Mouse (Mus musculus) MEL (cell line): Measurements from ENCODE around the gene Mccc2. TPM values are rescaled to one million over a fixed set of nuclear protein-coding genes. Genes with fewer than 3 reads are reported as not detected.
A peak's percentile ranks its signal among the peaks of the same experiment; 100 is the strongest.

ENCODE experiments used
- DNase-seq: peaks from one replicate; pipeline ENCODE4 v3.0.0; 2011; ENCODE audit warnings: low read depth, low spot score
- H3K27ac ChIP-seq: 2 replicates; pipeline ENCODE4 v1.5.1; 2012; ENCODE audit warnings: low read depth, mild to moderate bottlenecking, control low read depth, low read length, moderate library complexity; ENCODE audit not compliant: control insufficient read depth
- H3K27me3 ChIP-seq, 2 experiments: fragments of 150-350 bp in 1 of 2; sonication (generic) in 1 of 2; 2 replicates each; pipeline ENCODE4 v1.6.1; 2012; ENCODE audit warnings: low read length in 2 of 2, mild to moderate bottlenecking in 2 of 2, improper control_type of control experiment in 1 of 2, moderate library complexity in 1 of 2; ENCODE audit not compliant: insufficient read depth in 2 of 2, control insufficient read depth in 1 of 2
- H3K36me3 ChIP-seq, 2 experiments: 2 replicates each; pipeline ENCODE4 v1.6.1; 2012 to 2014; ENCODE audit warnings: low read length in 2 of 2, improper control_type of control experiment in 1 of 2, inconsistent platforms in 1 of 2, mild to moderate bottlenecking in 1 of 2; ENCODE audit not compliant: insufficient read depth in 2 of 2, control insufficient read depth in 1 of 2
- H3K4me1 ChIP-seq, 2 experiments: fragments of 150-350 bp in 1 of 2; sonication (generic) in 1 of 2; 2 replicates each; pipeline ENCODE4 v1.6.1; 2012; ENCODE audit warnings: low read length in 2 of 2, improper control_type of control experiment in 1 of 2, mild to moderate bottlenecking in 1 of 2; ENCODE audit not compliant: insufficient read depth in 2 of 2, control insufficient read depth in 1 of 2
- H3K4me3 ChIP-seq, 2 experiments: fragments of 150-350 bp in 1 of 2; sonication (generic) in 1 of 2; 2 replicates each; pipeline ENCODE4 v1.5.1; 2012; ENCODE audit warnings: low read depth in 2 of 2, low read length in 2 of 2, mild to moderate bottlenecking in 2 of 2, moderate library complexity in 2 of 2, control low read depth in 1 of 2, improper control_type of control experiment in 1 of 2; ENCODE audit not compliant: control insufficient read depth in 1 of 2, insufficient read depth in 1 of 2
- H3K79me2 ChIP-seq: 2 replicates; pipeline ENCODE4 v1.6.1; 2012; ENCODE audit warnings: mild to moderate bottlenecking, low read length, moderate library complexity; ENCODE audit not compliant: control insufficient read depth, poor library complexity, insufficient read depth
- H3K9ac ChIP-seq: 2 replicates; pipeline ENCODE4 v1.6.1; 2012; ENCODE audit warnings: low read depth, mild to moderate bottlenecking, control low read depth, low read length, moderate library complexity; ENCODE audit not compliant: control insufficient read depth, poor library complexity, severe bottlenecking
- H3K9me3 ChIP-seq: fragments of 150-350 bp; sonication (generic); replicated peaks from 2 replicates; pipeline ENCODE4 v1.6.1; 2012; ENCODE audit warnings: mild to moderate bottlenecking, low read length, improper control_type of control experiment, moderate library complexity; ENCODE audit not compliant: insufficient read depth
- BHLHE40 ChIP-seq: IDR thresholded peaks from 2 replicates; pipeline ENCODE4 v1.6.1; 2012; ENCODE audit warnings: low read depth, mild to moderate bottlenecking, inconsistent platforms, low read length, improper control_type of control experiment, borderline replicate concordance
- CTCF ChIP-seq, 3 experiments: IDR thresholded peaks in 2 of 3; conservative IDR thresholded peaks in 1 of 3; 2 replicates each; pipeline ENCODE4 v1.5.1; 2011 to 2012; ENCODE audit warnings: low read length in 3 of 3, low read depth in 2 of 3, mild to moderate bottlenecking in 2 of 3, improper control_type of control experiment in 1 of 3, inconsistent platforms in 1 of 3, mixed read lengths in 1 of 3, moderate library complexity in 1 of 3; ENCODE audit not compliant: control insufficient read depth in 1 of 3, insufficient read depth in 1 of 3, poor library complexity in 1 of 3, severe bottlenecking in 1 of 3
- JUND ChIP-seq: IDR thresholded peaks from 2 replicates; pipeline ENCODE4 v1.6.1; 2011; ENCODE audit warnings: low read depth, mild to moderate bottlenecking, improper control_type of control experiment, low read length
- MAFK ChIP-seq: IDR thresholded peaks from 2 replicates; pipeline ENCODE4 v1.6.1; 2011; ENCODE audit warnings: low read depth, mild to moderate bottlenecking, low read length, improper control_type of control experiment, borderline replicate concordance
- MXI1 ChIP-seq: IDR thresholded peaks from 2 replicates; pipeline ENCODE4 v1.6.1; 2011; ENCODE audit warnings: mild to moderate bottlenecking, low read depth, low read length, improper control_type of control experiment
- SIN3A ChIP-seq: IDR thresholded peaks from 2 replicates; pipeline ENCODE4 v1.6.1; 2012; ENCODE audit warnings: low read length, improper control_type of control experiment, inconsistent platforms
- SMC3 ChIP-seq: IDR thresholded peaks from 2 replicates; pipeline ENCODE4 v1.6.1; 2011; ENCODE audit warnings: low read depth, low read length, improper control_type of control experiment
- TAL1 ChIP-seq: IDR thresholded peaks from 2 replicates; pipeline ENCODE4 v1.6.1; 2012; ENCODE audit warnings: mild to moderate bottlenecking, inconsistent platforms, low read length, moderate library complexity, mixed read lengths
- USF1 ChIP-seq: IDR thresholded peaks from 2 replicates; pipeline ENCODE4 v1.6.1; 2014; ENCODE audit warnings: low read depth, mild to moderate bottlenecking, inconsistent platforms, low read length, improper control_type of control experiment, moderate library complexity
- USF2 ChIP-seq, 2 experiments: IDR thresholded peaks; 2 replicates each; pipeline ENCODE4 v1.6.1; 2011 to 2012; ENCODE audit warnings: improper control_type of control experiment in 2 of 2, low read length in 2 of 2, borderline replicate concordance in 1 of 2, inconsistent platforms in 1 of 2, low read depth in 1 of 2, mild to moderate bottlenecking in 1 of 2; ENCODE audit not compliant: insufficient read depth in 1 of 2
- ZKSCAN1 ChIP-seq: IDR thresholded peaks from 2 replicates; pipeline ENCODE4 v1.6.1; 2012; ENCODE audit warnings: low read depth, mild to moderate bottlenecking, inconsistent platforms, low read length, improper control_type of control experiment, moderate library complexity
- ZNF384 ChIP-seq: IDR thresholded peaks from 2 replicates; pipeline ENCODE4 v1.6.1; 2012; ENCODE audit warnings: low read depth, mild to moderate bottlenecking, inconsistent platforms, low read length, improper control_type of control experiment
- polyA plus RNA-seq, 2 experiments: library from polyadenylated mRNA; stranded (reverse) in 1 of 2; unstranded in 1 of 2; fragments of >175 nt in 1 of 2; fragments of >200 nt in 1 of 2; gene quantifications; 2 replicates each; pipeline versions ENCODE4 v1.2.1 to v1.2.4; 2012; ENCODE audit warnings: low replicate concordance in 2 of 2, low read depth in 1 of 2; ENCODE audit not compliant: insufficient read length in 2 of 2, insufficient read depth in 1 of 2, missing spikeins in 1 of 2
- total RNA-seq: library from RNA; depleted of rRNA; stranded (reverse); fragments of 300-350 nt; gene quantifications from 2 replicates; pipeline ENCODE4 v1.2.3, GENCODE M21; 2012

Mccc2 gene
- total and polyA plus RNA-seq, 3 experiments: 22.6 to 28.7 TPM; not detected in 1

- DNase-seq: no peak
- Histone ChIP-seq H3K4me1 (no peaks in the 10 kb centered on the region), H3K9ac (no peak overlapping the region), H3K27me3 (no peaks in the 10 kb centered on the region), H3K4me3 (no peak overlapping the region), H3K79me2 (no peaks in the 10 kb centered on the region), H3K36me3 (no peaks in the 10 kb centered on the region), H3K27ac (no peak overlapping the region), H3K9me3 (no peaks in the 10 kb centered on the region)
- TF ChIP-seq ZNF384 (no peak), USF1 (no peak), TAL1 (no peak), SMC3 (no peak), MAFK (no peak), MXI1 (no peak), BHLHE40 (no peak), USF2 (IDR thresholded peaks at IDR 0.05; ENCODE audit: borderline replicate concordance in 1 of 2, insufficient read depth in 1 of 2, low read depth in 1 of 2, low read length in 2 of 2) (no peak)
These were observed 53.8 kb downstream of the Mccc2 start for GRCm38 (mm10) chr13:99961661-99962060.

GRCm38 (mm10) chr13:99955591-99955944 is 59.9 kb downstream of the Mccc2 start:
- Histone ChIP-seq H3K4me1 (no peaks in the 10 kb centered on the region), H3K27me3 (no peaks in the 10 kb centered on the region), H3K4me3 (no peak overlapping the region), H3K79me2 (no peaks in the 10 kb centered on the region), H3K27ac (no peak overlapping the region), H3K36me3 (no peaks in the 10 kb centered on the region; a peak in 1 of 4 replicates), H3K9ac (no peak overlapping the region), H3K9me3 (no peaks in the 10 kb centered on the region)
- TF ChIP-seq ZKSCAN1 (no peak), USF2 (IDR thresholded peaks at IDR 0.05; ENCODE audit: borderline replicate concordance in 1 of 2, insufficient read depth in 1 of 2, low read depth in 1 of 2, low read length in 2 of 2) (no peak), SIN3A (no peak)
- DNase-seq: no peak

- no peak overlapping the region for H3K27ac ChIP-seq
- H3K36me3 ChIP-seq: no peaks in the 10 kb centered on the region; a peak in 1 of 4 replicates
- H3K4me3 ChIP-seq: no peak overlapping the region
- no peaks in the 10 kb centered on the region for H3K4me1 ChIP-seq
- no peaks in the 10 kb centered on the region for H3K27me3 ChIP-seq
- H3K79me2 ChIP-seq: no peaks in the 10 kb centered on the region
- TF ChIP-seq CTCF (IDR thresholded peaks at IDR 0.05 in 2 of 3, conservative IDR thresholded peaks at IDR 0.05 in 1 of 3; ENCODE audit: control insufficient read depth in 1 of 3, insufficient read depth in 1 of 3, low read depth in 2 of 3, low read length in 3 of 3, poor library complexity in 1 of 3, severe bottlenecking in 1 of 3) (peak in 2 of 3 experiments; percentile 16 to 28; a peak in 2 of 6 replicates), JUND (no peak)
- H3K9ac ChIP-seq: no peak overlapping the region
- H3K9me3 ChIP-seq: no peaks in the 10 kb centered on the region
- no peak for DNase-seq
These were observed 60.4 kb downstream of the Mccc2 start for GRCm38 (mm10) chr13:99954902-99955590.
